Mouse (Mus musculus) intestine, embryonic 16.5 days (tissue): ENCODE results near the gene Jam3. TPM values are rescaled to one million over a fixed set of nuclear protein-coding genes. Genes with fewer than 3 reads are reported as not detected.

Experiments used
- ATAC-seq: fragments of 200-750 bp; cut with Nextera tagmentation; 2 replicates; pipeline ENCODE4 v1.8.0; 2017; ENCODE audit warnings: moderate TSS enrichment, moderate library complexity
- H3K27ac ChIP-seq: fragments of 300-500 bp; sonication (generic); 2 replicates; pipeline ENCODE4 v1.5.1; 2014; ENCODE audit warnings: mild to moderate bottlenecking, low read length
- H3K27me3 ChIP-seq: fragments of 300-500 bp; sonication (generic); replicated peaks from 2 replicates; pipeline ENCODE4 v1.6.1; 2014; ENCODE audit warnings: low read length, control low read depth, mixed read lengths; ENCODE audit not compliant: control insufficient read depth, insufficient read depth
- H3K36me3 ChIP-seq: fragments of 300-500 bp; sonication (generic); 2 replicates; pipeline ENCODE4 v1.6.1; 2014; ENCODE audit warnings: low read length, control low read depth; ENCODE audit not compliant: control insufficient read depth, insufficient read depth
- H3K4me1 ChIP-seq: fragments of 300-500 bp; sonication (generic); 2 replicates; pipeline ENCODE4 v1.6.1; 2014; ENCODE audit warnings: low read length, control low read depth, mixed read lengths; ENCODE audit not compliant: control insufficient read depth, insufficient read depth
- H3K4me2 ChIP-seq: fragments of 300-500 bp; sonication (generic); 2 replicates; pipeline ENCODE4 v1.6.1; 2014; ENCODE audit warnings: low read depth, low read length, control low read depth
- H3K4me3 ChIP-seq: fragments of 300-500 bp; sonication (generic); 2 replicates; pipeline ENCODE4 v1.5.1; 2014; ENCODE audit warnings: mild to moderate bottlenecking, low read length
- H3K9ac ChIP-seq: fragments of 300-500 bp; sonication (generic); 2 replicates; pipeline ENCODE4 v1.6.1; 2014; ENCODE audit warnings: low read depth, low read length
- H3K9me3 ChIP-seq: fragments of 300-500 bp; sonication (generic); 2 replicates; pipeline ENCODE4 v1.6.1; 2016; ENCODE audit warnings: low read length, control low read depth; ENCODE audit not compliant: control insufficient read depth
- WGBS: fragments of 180-500 bp; shearing (Covaris S2); extraction: QIAGEN DNeasy Blood & Tissue Kit; methylation state at CpG from one replicate; pipeline ENCODE4 v1.1.7; 2014; 5-methylcytosine and 5-hydroxymethylcytosine counted together
- polyA plus RNA-seq: library from polyadenylated mRNA; unstranded; fragments of >200 nt; fragmentation: Nextera tagmentation; extraction: Ambion mirVana; gene quantifications from 2 replicates; pipeline ENCODE4 v1.2.1, GENCODE M21; 2015

Jam3 gene
- polyA plus RNA-seq, 1 experiment from 2014 or later = 41.4 TPM

GRCm38 (mm10) chr9:27190461-27190860 lies 35.2 kb upstream of the Jam3 start:
- H3K27ac ChIP-seq = no peak overlapping the region
- peaks cover 13% of the 10 kb centered on the region for H3K4me1 ChIP-seq
- H3K4me3 ChIP-seq = no peak overlapping the region
- ATAC-seq = no peak
- no peaks in the 10 kb centered on the region for H3K36me3 ChIP-seq
- H3K9me3 ChIP-seq = no peaks in the 10 kb centered on the region
- WGBS = 82% methylated on average over 8 of the region's 8 CpGs
- no peak overlapping the region for H3K9ac ChIP-seq
- H3K4me2 ChIP-seq = no peak overlapping the region
- no peaks in the 10 kb centered on the region for H3K27me3 ChIP-seq

- Histone ChIP-seq H3K9me3 (no peaks in the 10 kb centered on the region), H3K4me2 (no peak overlapping the region), H3K27me3 (no peaks in the 10 kb centered on the region), H3K4me3 (no peak overlapping the region), H3K9ac (no peak overlapping the region), H3K4me1 (peaks cover 13% of the 10 kb centered on the region), H3K27ac (no peak overlapping the region), H3K36me3 (no peaks in the 10 kb centered on the region)
- 50% methylated on average over 2 of the region's 2 CpGs for WGBS
- ATAC-seq = no peak
These were observed 34.1 kb upstream of the Jam3 start for GRCm38 (mm10) chr9:27189306-27189705.

GRCm38 (mm10) chr9:27188677-27189241 lies 33.5 kb upstream of the Jam3 start:
- Histone ChIP-seq H3K27ac (no peak overlapping the region), H3K4me2 (no peak overlapping the region), H3K9me3 (no peaks in the 10 kb centered on the region), H3K4me3 (no peak overlapping the region), H3K4me1 (peaks cover 13% of the 10 kb centered on the region), H3K9ac (no peak overlapping the region), H3K36me3 (no peaks in the 10 kb centered on the region), H3K27me3 (no peaks in the 10 kb centered on the region)
- ATAC-seq = no peak
- WGBS = 76% methylated on average over 7 of the region's 7 CpGs

- Histone ChIP-seq H3K36me3 (no peaks in the 10 kb centered on the region), H3K4me2 (no peak overlapping the region), H3K27me3 (no peaks in the 10 kb centered on the region), H3K27ac (no peak overlapping the region; the same call in 1 of the 2 replicates), H3K4me1 (no peaks in the 10 kb centered on the region), H3K9me3 (no peaks in the 10 kb centered on the region), H3K9ac (no peak overlapping the region), H3K4me3 (no peak overlapping the region)
- ATAC-seq = no peak
These were observed 30.6 kb upstream of the Jam3 start for GRCm38 (mm10) chr9:27185820-27186219.

- WGBS = 72% methylated on average over 5 of the region's 5 CpGs
These were observed 26.9 kb upstream of the Jam3 start for GRCm38 (mm10) chr9:27182087-27182486.

GRCm38 (mm10) chr9:27180492-27180891 lies 25.3 kb upstream of the Jam3 start:
- Histone ChIP-seq H3K36me3 (no peaks in the 10 kb centered on the region), H3K9me3 (no peaks in the 10 kb centered on the region), H3K4me1 (no peaks in the 10 kb centered on the region), H3K27ac (no peak overlapping the region), H3K4me2 (no peak overlapping the region), H3K27me3 (no peaks in the 10 kb centered on the region), H3K4me3 (no peak overlapping the region), H3K9ac (no peak overlapping the region)
- ATAC-seq = no peak
- 56% methylated on average over 3 of the region's 3 CpGs for WGBS

More at GRCm38 (mm10) chr9:27182087-27182486, 26.9 kb upstream of the Jam3 start:
- H3K4me3 ChIP-seq = no peak overlapping the region
- no peak for ATAC-seq
- no peaks in the 10 kb centered on the region for H3K36me3 ChIP-seq
- H3K27me3 ChIP-seq = no peaks in the 10 kb centered on the region
- H3K4me1 ChIP-seq = no peaks in the 10 kb centered on the region
- no peak overlapping the region for H3K27ac ChIP-seq
- H3K9me3 ChIP-seq = no peaks in the 10 kb centered on the region
- no peak overlapping the region for H3K4me2 ChIP-seq
- no peak overlapping the region for H3K9ac ChIP-seq

- H3K9ac ChIP-seq = no peak overlapping the region
- no peaks in the 10 kb centered on the region for H3K9me3 ChIP-seq
- H3K27me3 ChIP-seq = no peaks in the 10 kb centered on the region
- no peak for ATAC-seq
- H3K4me2 ChIP-seq = no peak overlapping the region
- no peaks in the 10 kb centered on the region for H3K4me1 ChIP-seq
- WGBS = 56% methylated on average over 4 of the region's 4 CpGs
- no peaks in the 10 kb centered on the region for H3K36me3 ChIP-seq
- H3K27ac ChIP-seq = no peak overlapping the region
- no peak overlapping the region for H3K4me3 ChIP-seq
These were observed 23.7 kb upstream of the Jam3 start for GRCm38 (mm10) chr9:27178935-27179334.

- Histone ChIP-seq H3K9me3 (no peaks in the 10 kb centered on the region), H3K36me3 (no peaks in the 10 kb centered on the region), H3K27ac (no peak overlapping the region), H3K4me2 (no peak overlapping the region), H3K27me3 (no peaks in the 10 kb centered on the region), H3K4me3 (no peak overlapping the region), H3K9ac (no peak overlapping the region), H3K4me1 (no peaks in the 10 kb centered on the region)
- WGBS = 2% methylated on average over 2 of the region's 2 CpGs
- peak; percentile 67; the same call in 1 of the 2 replicates for ATAC-seq
These were observed 20.9 kb upstream of the Jam3 start for GRCm38 (mm10) chr9:27176154-27176553.

GRCm38 (mm10) chr9:27175682-27176081 lies 20.5 kb upstream of the Jam3 start:
- Histone ChIP-seq H3K9ac (no peak overlapping the region), H3K4me2 (no peak overlapping the region), H3K27me3 (no peaks in the 10 kb centered on the region), H3K27ac (no peak overlapping the region), H3K9me3 (no peaks in the 10 kb centered on the region), H3K4me1 (no peaks in the 10 kb centered on the region), H3K36me3 (no peaks in the 10 kb centered on the region), H3K4me3 (no peak overlapping the region)
- ATAC-seq = no peak
- 87% methylated on average over 6 of the region's 6 CpGs for WGBS

- no peak overlapping the region for H3K9ac ChIP-seq
- H3K36me3 ChIP-seq = no peaks in the 10 kb centered on the region
- WGBS = 86% methylated on average over 13 of the region's 13 CpGs
- H3K27me3 ChIP-seq = no peaks in the 10 kb centered on the region
- ATAC-seq = no peak
- no peak overlapping the region for H3K4me3 ChIP-seq
- H3K4me2 ChIP-seq = no peak overlapping the region
- H3K27ac ChIP-seq = no peak overlapping the region
- H3K9me3 ChIP-seq = no peaks in the 10 kb centered on the region
- H3K4me1 ChIP-seq = no peaks in the 10 kb centered on the region
These were observed 20.0 kb upstream of the Jam3 start for GRCm38 (mm10) chr9:27175241-27175640.
